In the genomic region with DNA sequence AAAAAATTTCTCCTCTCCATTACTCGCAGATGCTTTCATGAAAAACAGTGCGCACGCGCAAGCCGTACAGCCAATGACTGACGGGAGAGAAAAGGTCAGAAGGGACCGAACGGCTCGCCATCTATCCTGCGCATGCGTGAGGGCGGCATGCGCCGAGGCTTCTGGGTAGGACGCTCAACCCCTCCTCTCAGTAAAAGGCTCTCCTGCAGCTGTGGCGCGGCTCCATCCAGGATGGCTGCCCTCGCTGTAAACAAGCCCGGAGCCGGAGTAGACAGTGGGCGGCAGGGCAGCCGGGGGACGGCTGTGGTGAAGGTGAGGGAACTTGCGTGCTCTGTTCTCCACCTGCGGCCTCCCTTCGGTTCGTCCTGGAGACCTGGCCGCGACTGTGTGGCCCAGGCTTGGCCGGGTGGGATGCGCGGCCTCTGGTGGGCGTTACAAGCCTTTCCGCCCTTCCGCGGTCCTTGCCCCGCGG, we compare ENCODE assay signal across 8 mouse cellular contexts. TPM values are rescaled to one million over a fixed set of nuclear protein-coding genes. Genes with fewer than 3 reads are reported as not detected.
DNase-seq lines count a peak whose midpoint lies in the region; ATAC-seq and TF ChIP-seq lines count a peak whose summit lies in the region.

Gene Trim23 (plus strand): TSS at position 148 of the 472 bp plus-strand sequence.

- H3K36me3 ChIP-seq in E14TG2a.4 (ENCODE audit: insufficient read depth, low read length): peaks cover 33% of the 10 kb centered on the region
- H3K36me3 ChIP-seq in forebrain, embryonic 12.5 days (replicated peaks): peaks cover 20% of the 10 kb centered on the region
- H3K36me3 ChIP-seq in heart, postnatal 0 days (replicated peaks; ENCODE audit: control insufficient read depth, insufficient read depth, low read length): peaks cover 19% of the 10 kb centered on the region; the same call in 1 of the 2 replicates
- no peaks in the 10 kb centered on the region; the same call in 1 of the 2 replicates for H3K36me3 ChIP-seq in liver, embryonic 16.5 days (ENCODE audit: control insufficient read depth, insufficient read depth)
- H3K36me3 ChIP-seq in neural tube, embryonic 13.5 days: peaks cover 17% of the 10 kb centered on the region
- H3K36me3 ChIP-seq in testis, adult 2 months (ENCODE audit: control insufficient read depth, insufficient read depth, low read length): no peaks in the 10 kb centered on the region

- ATAC-seq in forebrain, embryonic 12.5 days (ENCODE audit: low FRiP score): peak; percentile 99
- peak; percentile 100 for ATAC-seq in heart, postnatal 0 days (ENCODE audit: insufficient read depth, low read depth)
- peak; percentile 98 for ATAC-seq in liver, embryonic 16.5 days (ENCODE audit: low read depth)
- peak; percentile 99 for ATAC-seq in neural tube, embryonic 13.5 days (ENCODE audit: low read depth)

- no peaks in the 10 kb centered on the region for H3K27me3 ChIP-seq in E14TG2a.4 (ENCODE audit: insufficient read depth, low read length)
- H3K27me3 ChIP-seq in forebrain, embryonic 12.5 days: no peaks in the 10 kb centered on the region
- no peaks in the 10 kb centered on the region for H3K27me3 ChIP-seq in heart, postnatal 0 days (ENCODE audit: control insufficient read depth, insufficient read depth, low read length)
- no peaks in the 10 kb centered on the region for H3K27me3 ChIP-seq in liver, embryonic 16.5 days (ENCODE audit: control insufficient read depth, insufficient read depth, low read depth, low read length)
- H3K27me3 ChIP-seq in neural tube, embryonic 13.5 days: no peaks in the 10 kb centered on the region
- no peaks in the 10 kb centered on the region for H3K27me3 ChIP-seq in testis, adult 2 months (ENCODE audit: control insufficient read depth, insufficient read depth, low read length)

- TF ChIP-seq POLR2A in testis, adult 2 months (IDR thresholded peaks at IDR 0.05; ENCODE audit: control insufficient read depth, low read depth, low read length): peak; percentile 99

- peaks cover 36% of the 10 kb centered on the region for H3K4me1 ChIP-seq in E14TG2a.4 (replicated peaks; ENCODE audit: low read depth, low read length)
- peaks cover 22% of the 10 kb centered on the region for H3K4me1 ChIP-seq in forebrain, embryonic 12.5 days
- H3K4me1 ChIP-seq in heart, postnatal 0 days (ENCODE audit: control insufficient read depth, insufficient read depth): peaks cover 14% of the 10 kb centered on the region
- H3K4me1 ChIP-seq in liver, embryonic 16.5 days (ENCODE audit: control insufficient read depth, low read depth, low read length): peaks cover 8% of the 10 kb centered on the region
- peaks cover 23% of the 10 kb centered on the region for H3K4me1 ChIP-seq in neural tube, embryonic 13.5 days (replicated peaks)
- no peaks in the 10 kb centered on the region; the same call in 1 of the 2 replicates for H3K4me1 ChIP-seq in testis, adult 2 months (ENCODE audit: control insufficient read depth, insufficient read depth, low read length)

- TF ChIP-seq EP300 in heart, postnatal 0 days (IDR thresholded peaks at IDR 0.05; ENCODE audit: low read depth): no peak

- TF ChIP-seq CTCF in E14TG2a.4 (conservative IDR thresholded peaks at IDR 0.05; ENCODE audit: low read length): no peak
- peak; percentile 32 for TF ChIP-seq CTCF in heart, postnatal 0 days (IDR thresholded peaks at IDR 0.05; ENCODE audit: low read depth)
- no peak for TF ChIP-seq CTCF in testis, adult 2 months (IDR thresholded peaks at IDR 0.05; ENCODE audit: control insufficient read depth, insufficient read depth, insufficient replicate concordance, low read depth, low read length)

- H3K4me3 ChIP-seq in E14TG2a.4 (replicated peaks; ENCODE audit: low read length): peak within 1 kb of the TSS; percentile 93
- peak within 1 kb of the TSS; percentile 88 for H3K4me3 ChIP-seq in forebrain, embryonic 12.5 days (replicated peaks)
- peak within 1 kb of the TSS; percentile 98 for H3K4me3 ChIP-seq in heart, postnatal 0 days (ENCODE audit: low read depth, low read length)
- peak within 1 kb of the TSS; percentile 98 for H3K4me3 ChIP-seq in liver, embryonic 16.5 days (ENCODE audit: low read depth, low read length)
- H3K4me3 ChIP-seq in neural tube, embryonic 13.5 days: peak within 1 kb of the TSS; percentile 82
- peak within 1 kb of the TSS; percentile 87 for H3K4me3 ChIP-seq in testis, adult 2 months (ENCODE audit: control insufficient read depth, low read depth, low read length)

- H3K4me2 ChIP-seq in forebrain, embryonic 12.5 days: peak within 1 kb of the TSS; percentile 68
- H3K4me2 ChIP-seq in heart, postnatal 0 days (ENCODE audit: low read depth, low read length): peak within 1 kb of the TSS; percentile 94
- H3K4me2 ChIP-seq in liver, embryonic 16.5 days (ENCODE audit: low read depth, low read length): peak within 1 kb of the TSS; percentile 80
- peak within 1 kb of the TSS; percentile 91 for H3K4me2 ChIP-seq in neural tube, embryonic 13.5 days

- WGBS in forebrain, embryonic 12.5 days: under 1% methylated on average over 38 of the region's 38 CpGs
- under 1% methylated on average over 38 of the region's 38 CpGs for WGBS in heart, postnatal 0 days
- under 1% methylated on average over 38 of the region's 38 CpGs for WGBS in liver, embryonic 16.5 days (ENCODE audit: insufficient replicate concordance)
- WGBS in neural tube, embryonic 13.5 days: under 1% methylated on average over 38 of the region's 38 CpGs

- peak within 1 kb of the TSS; percentile 84 for H3K9ac ChIP-seq in forebrain, embryonic 12.5 days
- H3K9ac ChIP-seq in heart, postnatal 0 days (replicated peaks; ENCODE audit: low read depth, low read length): peak within 1 kb of the TSS; percentile 88
- H3K9ac ChIP-seq in liver, embryonic 16.5 days (ENCODE audit: low read depth, low read length): peak within 1 kb of the TSS; percentile 97
- H3K9ac ChIP-seq in neural tube, embryonic 13.5 days: peak within 1 kb of the TSS; percentile 87

- H3K9me3 ChIP-seq in E14TG2a.4 (ENCODE audit: low read length): no peaks in the 10 kb centered on the region
- H3K9me3 ChIP-seq in forebrain, embryonic 12.5 days: no peaks in the 10 kb centered on the region
- H3K9me3 ChIP-seq in heart, postnatal 0 days (replicated peaks; ENCODE audit: control insufficient read depth, low read length): no peaks in the 10 kb centered on the region
- H3K9me3 ChIP-seq in liver, embryonic 16.5 days (replicated peaks; ENCODE audit: control insufficient read depth, low read length): no peaks in the 10 kb centered on the region
- no peaks in the 10 kb centered on the region for H3K9me3 ChIP-seq in neural tube, embryonic 13.5 days

- peak; percentile 99 for DNase-seq in c-Kit-positive CD71-positive TER-119-positive erythroid progenitor cells, embryonic 14.5 days (ENCODE audit: low spot score)
- DNase-seq in heart, postnatal 0 days (ENCODE audit: low spot score): peak; percentile 99
- DNase-seq in kidney, postnatal 4 days: peak; percentile 98 to 99

- peak within 1 kb of the TSS; percentile 80 for H3K27ac ChIP-seq in forebrain, embryonic 12.5 days
- H3K27ac ChIP-seq in heart, postnatal 0 days (ENCODE audit: low read depth): peak within 1 kb of the TSS; percentile 87
- peak within 1 kb of the TSS; percentile 96 for H3K27ac ChIP-seq in liver, embryonic 16.5 days (ENCODE audit: low read length)
- H3K27ac ChIP-seq in neural tube, embryonic 13.5 days (replicated peaks): peak within 1 kb of the TSS; percentile 82
- peak within 1 kb of the TSS; percentile 95 for H3K27ac ChIP-seq in testis, adult 2 months (ENCODE audit: control insufficient read depth, insufficient read depth, low read depth, low read length)

RNA-seq across cellular contexts. Expression of gene Trim23, which starts in this region (rescaled TPM):
- 29.9 and 31.1 TPM in 2 replicates for polyA plus RNA-seq in forebrain, embryonic 12.5 days (2016; fragmentation: Nextera tagmentation; extraction: Ambion mirVana)
- 16.8 and 20.6 TPM in 2 replicates for total RNA-seq in heart, postnatal 0 days (2014; rRNA removed; ENCODE audit: low replicate concordance)
- 13.2 and 14.3 TPM in 2 replicates for polyA plus RNA-seq in heart, postnatal 0 days (2015; fragmentation: Nextera tagmentation; extraction: Ambion mirVana)
- 9.1 and 9.6 TPM in 2 replicates for polyA plus RNA-seq in liver, embryonic 16.5 days (2015; fragmentation: Nextera tagmentation; extraction: Ambion mirVana)
- polyA plus RNA-seq in neural tube, embryonic 13.5 days (2015; fragmentation: Nextera tagmentation; extraction: Ambion mirVana): 30.6 and 31.5 TPM in 2 replicates
- 5.1 and 7.2 TPM in 2 replicates for polyA plus RNA-seq in testis, adult 2 months (2012; rRNA removed)

Comparison
In these comparisons a context has a peak if more than half of its experiments do, and no peak if none do; other contexts are left out.
1. Peak in every context shown above with its lines: DNase-seq, ATAC-seq, H3K4me3 ChIP-seq and H3K27ac ChIP-seq.